Mouse (Mus musculus) E14TG2a.4 (cell line): ENCODE measurements around the gene Csf3.

Experiments used
- H3K27me3 ChIP-seq: 2 replicates; pipeline ENCODE4 v1.6.1; 2014; ENCODE audit warnings: low read length, control low read depth; ENCODE audit not compliant: insufficient read depth
- H3K36me3 ChIP-seq: 2 replicates; pipeline ENCODE4 v1.6.1; 2014; ENCODE audit warnings: low read length, control low read depth; ENCODE audit not compliant: insufficient read depth
- H3K4me1 ChIP-seq: replicated peaks from 2 replicates; pipeline ENCODE4 v1.6.1; 2014; ENCODE audit warnings: low read depth, low read length, control low read depth
- H3K4me3 ChIP-seq: replicated peaks from 2 replicates; pipeline ENCODE4 v1.5.1; 2014; ENCODE audit warnings: mild to moderate bottlenecking, low read length
- H3K9me3 ChIP-seq: 2 replicates; pipeline ENCODE4 v1.6.1; 2014; ENCODE audit warnings: low read length, control low read depth
- CTCF ChIP-seq: conservative IDR thresholded peaks from 2 replicates; pipeline ENCODE4 v1.5.1; 2014; ENCODE audit warnings: low read length
- NANOG ChIP-seq: IDR thresholded peaks from 2 replicates; pipeline ENCODE4 v1.6.1; 2014; ENCODE audit warnings: borderline replicate concordance, low read length, mixed read lengths
- POU5F1 ChIP-seq: IDR thresholded peaks from 2 replicates; pipeline ENCODE4 v1.6.1; 2014; ENCODE audit warnings: low read length, borderline replicate concordance

Gene Csf3

GRCm38 (mm10) chr11:98693201-98693600 lies 7.9 kb upstream of the Csf3 start:
- Histone ChIP-seq H3K9me3 (no peaks in the 10 kb centered on the region), H3K4me1 (peaks cover 70% of the 10 kb centered on the region), H3K27me3 (no peaks in the 10 kb centered on the region), H3K4me3 (peak overlapping the region; percentile 17; the same call in 1 of the 2 replicates), H3K36me3 (peaks cover 88% of the 10 kb centered on the region)
- no peak for TF ChIP-seq NANOG
- no peak for TF ChIP-seq POU5F1
- no peak for TF ChIP-seq CTCF

GRCm38 (mm10) chr11:98693746-98694145 lies 7.3 kb upstream of the Csf3 start:
- Histone ChIP-seq H3K27me3 (no peaks in the 10 kb centered on the region), H3K9me3 (no peaks in the 10 kb centered on the region), H3K4me1 (peaks cover 67% of the 10 kb centered on the region), H3K36me3 (peaks cover 85% of the 10 kb centered on the region), H3K4me3 (0 out of 2 replicates have a peak overlapping the region, but pooled peaks have one; percentile 17)
- TF ChIP-seq CTCF (no peak), POU5F1 (no peak), NANOG (no peak)

- no peaks in the 10 kb centered on the region for H3K9me3 ChIP-seq
- TF ChIP-seq CTCF (no peak), POU5F1 (no peak), NANOG (no peak)
- H3K36me3 ChIP-seq = peaks cover 81% of the 10 kb centered on the region
- H3K4me1 ChIP-seq = peaks cover 67% of the 10 kb centered on the region
- H3K4me3 ChIP-seq = no peak overlapping the region
- H3K27me3 ChIP-seq = no peaks in the 10 kb centered on the region
Observed at GRCm38 (mm10) chr11:98694301-98694700, 6.8 kb upstream of the Csf3 start.

- Histone ChIP-seq H3K4me3 (no peak overlapping the region), H3K9me3 (no peaks in the 10 kb centered on the region), H3K4me1 (peaks cover 68% of the 10 kb centered on the region), H3K36me3 (peaks cover 70% of the 10 kb centered on the region), H3K27me3 (no peaks in the 10 kb centered on the region)
- TF ChIP-seq CTCF = no peak
- no peak for TF ChIP-seq NANOG
- TF ChIP-seq POU5F1 = no peak
Observed at GRCm38 (mm10) chr11:98695408-98695807, 5.7 kb upstream of the Csf3 start.

GRCm38 (mm10) chr11:98696454-98697216 lies 4.4 kb upstream of the Csf3 start:
- peaks cover 12% of the 10 kb centered on the region for H3K27me3 ChIP-seq
- H3K4me1 ChIP-seq = peaks cover 73% of the 10 kb centered on the region
- H3K9me3 ChIP-seq = no peaks in the 10 kb centered on the region
- H3K36me3 ChIP-seq = peaks cover 58% of the 10 kb centered on the region
- H3K4me3 ChIP-seq = no peak overlapping the region
- TF ChIP-seq NANOG = no peak
- TF ChIP-seq POU5F1 = no peak
- TF ChIP-seq CTCF = no peak

GRCm38 (mm10) chr11:98697225-98697624 lies 3.8 kb upstream of the Csf3 start:
- Histone ChIP-seq H3K4me3 (no peak overlapping the region), H3K9me3 (no peaks in the 10 kb centered on the region), H3K27me3 (peaks cover 15% of the 10 kb centered on the region), H3K36me3 (peaks cover 52% of the 10 kb centered on the region), H3K4me1 (peaks cover 68% of the 10 kb centered on the region)
- TF ChIP-seq CTCF (no peak), NANOG (no peak), POU5F1 (no peak)

GRCm38 (mm10) chr11:98698849-98699640 lies 2.0 kb upstream of the Csf3 start:
- Histone ChIP-seq H3K4me3 (no peak overlapping the region), H3K36me3 (peaks cover 37% of the 10 kb centered on the region), H3K4me1 (peaks cover 53% of the 10 kb centered on the region), H3K9me3 (no peaks in the 10 kb centered on the region), H3K27me3 (peaks cover 18% of the 10 kb centered on the region)
- TF ChIP-seq NANOG (no peak), CTCF (no peak), POU5F1 (no peak)

GRCm38 (mm10) chr11:98699911-98700310 lies 1.2 kb upstream of the Csf3 start:
- H3K9me3 ChIP-seq = no peaks in the 10 kb centered on the region
- no peak overlapping the region for H3K4me3 ChIP-seq
- peak; percentile 62; the same call in 1 of the 2 replicates for TF ChIP-seq CTCF
- TF ChIP-seq NANOG = no peak
- TF ChIP-seq POU5F1 = no peak
- peaks cover 37% of the 10 kb centered on the region for H3K36me3 ChIP-seq
- H3K27me3 ChIP-seq = peaks cover 18% of the 10 kb centered on the region
- peaks cover 53% of the 10 kb centered on the region for H3K4me1 ChIP-seq
